Mouse (Mus musculus): ENCODE data around the gene Cep170b. TPM values are rescaled to one million over a fixed set of nuclear protein-coding genes. Genes with fewer than 3 reads are reported as not detected.

Gene Cep170b
- polyA plus RNA-seq, 1 experiment from 2014 or later: 8.0 TPM

DNA sequence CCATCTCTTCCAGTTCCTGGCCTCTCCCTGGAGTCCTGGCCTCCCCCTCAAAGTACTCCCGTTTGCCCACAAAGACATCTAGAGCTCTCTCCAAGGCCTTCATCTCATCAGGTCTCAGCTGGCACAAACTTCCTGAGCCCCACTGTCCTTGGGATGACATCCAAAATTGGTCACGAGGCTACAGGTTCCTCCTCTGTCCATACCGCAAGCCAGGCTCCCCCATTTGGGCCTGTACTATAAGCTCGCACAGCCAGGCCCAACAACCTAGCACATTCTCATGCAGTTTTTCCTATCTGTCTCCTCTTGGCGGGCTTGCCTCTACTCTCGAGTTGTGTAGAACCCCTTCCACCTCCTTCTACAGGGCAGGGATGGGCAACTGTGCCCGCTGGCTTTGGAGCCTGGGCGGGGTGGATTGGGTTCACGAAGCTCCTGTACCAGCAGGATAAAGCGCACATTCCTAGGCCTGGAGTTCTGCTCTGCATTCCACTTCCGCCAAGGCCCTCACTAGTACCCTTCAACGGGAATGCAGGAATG lies 702 bp downstream of the Cep170b start:
- 44% methylated on average over 12 of the region's 12 CpGs for WGBS
- H3K27me3 ChIP-seq (replicated peaks; ENCODE audit: control insufficient read depth, insufficient read depth, low read length): peaks cover 41% of the 10 kb centered on the region
- H3K9me3 ChIP-seq (ENCODE audit: control insufficient read depth, low read length): no peaks in the 10 kb centered on the region
- peaks cover 4% of the 10 kb centered on the region; the same call in 1 of the 2 replicates for H3K4me1 ChIP-seq (replicated peaks; ENCODE audit: control insufficient read depth, insufficient read depth, low read length)
- peak overlapping the region; percentile 80 for H3K27ac ChIP-seq (ENCODE audit: low read depth, low read length)
- no peak for ATAC-seq (replicated peaks; ENCODE audit: low FRiP score)
- peak overlapping the region; percentile 94 for H3K4me2 ChIP-seq
- no peak for DNase-seq (ENCODE audit: low spot score)
- no peaks in the 10 kb centered on the region; the same call in 1 of the 2 replicates for H3K36me3 ChIP-seq (ENCODE audit: control insufficient read depth, insufficient read depth, low read length)
- peak overlapping the region; percentile 75 for H3K4me3 ChIP-seq (ENCODE audit: low read depth, low read length)
- H3K9ac ChIP-seq (ENCODE audit: low read depth, low read length): peak overlapping the region; percentile 48

DNA sequence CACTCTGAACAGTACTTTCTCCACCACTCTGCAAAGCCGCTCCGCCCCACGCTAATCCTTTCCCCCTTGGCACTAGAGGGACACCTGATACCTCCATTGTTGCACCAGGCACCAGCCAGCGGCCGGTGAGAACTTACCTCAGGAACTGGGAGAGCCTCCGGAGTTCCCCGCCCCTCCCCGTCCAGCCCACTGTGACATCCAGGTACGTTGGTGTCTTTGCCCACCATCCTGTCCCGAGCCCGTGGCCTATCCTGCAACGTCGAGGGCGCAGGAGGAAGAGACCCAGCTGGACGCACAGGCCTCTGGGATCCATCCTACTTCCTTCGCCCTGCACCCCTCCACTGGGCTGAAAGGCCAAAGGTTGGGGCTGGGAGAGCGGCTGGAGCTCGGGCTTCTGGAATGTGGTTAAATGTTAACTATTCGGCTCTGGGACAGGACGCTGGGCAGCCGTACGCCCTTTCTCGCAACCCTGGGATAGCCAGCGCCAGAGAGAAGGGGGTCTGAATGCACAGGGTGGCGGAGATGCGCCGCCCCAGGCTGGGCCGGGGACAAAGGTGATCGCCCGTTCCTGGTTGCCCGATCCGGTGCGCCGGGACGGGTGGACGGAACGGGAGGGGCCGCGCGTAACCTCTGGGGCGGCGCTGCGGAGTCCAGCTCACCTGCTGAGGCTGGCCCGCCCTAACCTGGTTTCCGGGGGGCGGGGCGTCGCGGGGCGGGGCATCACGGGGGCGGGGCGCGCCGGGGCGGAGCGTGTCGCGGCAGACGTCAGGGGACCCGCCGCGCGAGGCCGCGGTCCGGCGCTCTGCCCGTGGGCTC lies 1.4 kb downstream of the Cep170b start:
- Histone ChIP-seq H3K9me3 (ENCODE audit: control insufficient read depth, low read length) (no peaks in the 10 kb centered on the region), H3K4me1 (replicated peaks; ENCODE audit: control insufficient read depth, insufficient read depth, low read length) (peaks cover 4% of the 10 kb centered on the region; the same call in 1 of the 2 replicates), H3K27me3 (replicated peaks; ENCODE audit: control insufficient read depth, insufficient read depth, low read length) (peaks cover 41% of the 10 kb centered on the region), H3K9ac (ENCODE audit: low read depth, low read length) (peak overlapping the region; percentile 53), H3K27ac (ENCODE audit: low read depth, low read length) (peak overlapping the region; percentile 80), H3K36me3 (ENCODE audit: control insufficient read depth, insufficient read depth, low read length) (no peaks in the 10 kb centered on the region), H3K4me3 (ENCODE audit: low read depth, low read length) (peak overlapping the region; percentile 75), H3K4me2 (peak overlapping the region; percentile 94)
- peak; percentile 51 for ATAC-seq (replicated peaks; ENCODE audit: low FRiP score)
- DNase-seq (ENCODE audit: low spot score): peak; percentile 65
- WGBS: 7% methylated on average over 62 of the region's 69 CpGs

DNA sequence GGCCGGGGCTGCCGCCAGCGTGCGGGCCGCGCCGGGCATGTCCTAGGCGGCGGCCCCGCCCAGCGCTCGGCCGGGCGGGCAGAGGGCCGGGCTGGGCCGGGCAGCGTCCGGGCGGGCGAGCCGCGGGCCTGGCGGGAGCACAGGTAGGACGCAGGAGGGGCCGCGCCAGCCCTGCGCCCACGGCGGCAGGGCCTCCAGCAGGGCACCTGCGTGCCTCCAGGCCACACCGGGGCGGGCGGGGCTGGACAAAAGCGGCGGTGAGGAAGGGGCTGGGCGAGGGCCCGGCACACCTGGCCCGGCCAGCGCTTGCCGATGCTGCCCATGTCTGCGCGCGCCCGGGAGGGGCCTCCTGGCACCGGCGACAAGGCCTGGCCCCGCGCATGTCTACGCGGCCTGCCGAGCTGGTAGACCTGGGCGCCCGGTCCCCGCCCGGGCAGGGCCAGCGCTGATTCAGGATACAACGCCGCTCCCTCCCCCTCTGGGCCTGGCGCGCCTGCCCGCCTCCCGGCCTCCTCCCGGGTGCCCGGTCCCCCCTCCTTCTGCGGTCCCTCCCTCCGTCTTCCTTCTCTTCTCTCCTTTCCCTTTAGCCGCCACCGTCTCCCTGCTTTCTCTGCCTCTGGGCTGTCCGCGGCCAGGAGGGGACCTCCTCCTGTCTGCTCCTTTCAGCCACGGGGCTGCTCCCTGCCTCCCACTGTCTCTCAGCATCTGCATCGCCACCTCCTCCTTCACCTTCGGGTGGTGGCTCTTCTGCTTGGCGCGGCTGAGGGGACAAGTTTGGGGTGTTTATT lies 2.2 kb downstream of the Cep170b start:
- Histone ChIP-seq H3K9me3 (ENCODE audit: control insufficient read depth, low read length) (no peaks in the 10 kb centered on the region), H3K4me3 (ENCODE audit: low read depth, low read length) (peak overlapping the region; percentile 75), H3K27me3 (replicated peaks; ENCODE audit: control insufficient read depth, insufficient read depth, low read length) (peaks cover 41% of the 10 kb centered on the region), H3K4me2 (peak overlapping the region; percentile 94), H3K27ac (ENCODE audit: low read depth, low read length) (peak overlapping the region; percentile 80), H3K36me3 (ENCODE audit: control insufficient read depth, insufficient read depth, low read length) (no peaks in the 10 kb centered on the region), H3K9ac (ENCODE audit: low read depth, low read length) (peak overlapping the region; percentile 53), H3K4me1 (replicated peaks; ENCODE audit: control insufficient read depth, insufficient read depth, low read length) (peaks cover 4% of the 10 kb centered on the region; the same call in 1 of the 2 replicates)
- peak; percentile 18 for ATAC-seq (replicated peaks; ENCODE audit: low FRiP score)
- peak; percentile 45 for DNase-seq (ENCODE audit: low spot score)
- WGBS: 2% methylated on average over 66 of the region's 75 CpGs

DNA sequence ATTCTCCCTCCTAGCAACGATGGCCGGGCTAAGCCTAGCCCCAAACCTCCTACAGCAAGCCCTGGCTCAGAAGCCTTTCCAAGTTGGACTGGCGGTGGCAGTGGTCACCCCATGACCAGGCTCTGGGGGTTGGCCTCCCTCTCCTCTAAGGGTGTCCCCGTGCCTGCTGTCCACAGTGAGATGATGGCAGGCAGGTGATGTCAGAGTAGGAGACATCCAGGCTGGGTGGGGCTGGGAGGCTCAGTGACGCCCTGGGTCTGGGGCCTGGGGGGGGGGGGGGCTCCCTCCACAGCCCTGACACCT lies 2.7 kb downstream of the Cep170b start:
- DNase-seq (ENCODE audit: low spot score): no peak
- Histone ChIP-seq H3K4me1 (replicated peaks; ENCODE audit: control insufficient read depth, insufficient read depth, low read length) (peaks cover 4% of the 10 kb centered on the region; the same call in 1 of the 2 replicates), H3K27ac (ENCODE audit: low read depth, low read length) (no peak overlapping the region), H3K4me3 (ENCODE audit: low read depth, low read length) (peak overlapping the region; percentile 75), H3K4me2 (peak overlapping the region; percentile 94), H3K36me3 (ENCODE audit: control insufficient read depth, insufficient read depth, low read length) (no peaks in the 10 kb centered on the region), H3K9ac (ENCODE audit: low read depth, low read length) (no peak overlapping the region), H3K9me3 (ENCODE audit: control insufficient read depth, low read length) (no peaks in the 10 kb centered on the region), H3K27me3 (replicated peaks; ENCODE audit: control insufficient read depth, insufficient read depth, low read length) (peaks cover 41% of the 10 kb centered on the region)
- no peak for ATAC-seq (replicated peaks; ENCODE audit: low FRiP score)
- WGBS: 16% methylated on average over 4 of the region's 5 CpGs

DNA sequence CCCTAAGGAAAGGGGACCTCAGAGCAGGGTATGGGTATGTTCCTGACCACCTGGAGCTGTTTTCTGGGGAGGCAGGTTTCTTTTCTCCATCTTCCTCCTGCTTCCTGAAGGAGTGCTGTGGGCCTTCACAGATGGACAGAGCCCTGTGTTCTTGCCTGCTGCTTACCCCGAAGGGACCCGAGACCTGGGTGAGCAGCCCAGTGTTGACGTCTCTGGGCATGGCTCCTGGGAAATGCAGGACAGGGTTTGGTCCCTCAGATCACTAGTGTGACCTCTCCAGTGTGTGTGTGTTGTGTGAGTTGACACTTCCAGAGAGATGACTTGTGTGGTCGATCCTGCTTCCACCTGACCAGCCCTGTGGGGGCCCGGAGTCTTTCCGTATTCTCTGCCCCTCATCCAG lies 3.2 kb downstream of the Cep170b start:
- Histone ChIP-seq H3K4me3 (ENCODE audit: low read depth, low read length) (peak overlapping the region; percentile 75), H3K9me3 (ENCODE audit: control insufficient read depth, low read length) (no peaks in the 10 kb centered on the region), H3K27me3 (replicated peaks; ENCODE audit: control insufficient read depth, insufficient read depth, low read length) (peaks cover 41% of the 10 kb centered on the region), H3K9ac (ENCODE audit: low read depth, low read length) (no peak overlapping the region), H3K4me1 (replicated peaks; ENCODE audit: control insufficient read depth, insufficient read depth, low read length) (peaks cover 4% of the 10 kb centered on the region; the same call in 1 of the 2 replicates), H3K36me3 (ENCODE audit: control insufficient read depth, insufficient read depth, low read length) (no peaks in the 10 kb centered on the region), H3K27ac (ENCODE audit: low read depth, low read length) (no peak overlapping the region), H3K4me2 (peak overlapping the region; percentile 94; the same call in 1 of the 2 replicates)
- WGBS: 82% methylated on average over 6 of the region's 6 CpGs
- ATAC-seq (replicated peaks; ENCODE audit: low FRiP score): no peak
- DNase-seq (ENCODE audit: low spot score): no peak

DNA sequence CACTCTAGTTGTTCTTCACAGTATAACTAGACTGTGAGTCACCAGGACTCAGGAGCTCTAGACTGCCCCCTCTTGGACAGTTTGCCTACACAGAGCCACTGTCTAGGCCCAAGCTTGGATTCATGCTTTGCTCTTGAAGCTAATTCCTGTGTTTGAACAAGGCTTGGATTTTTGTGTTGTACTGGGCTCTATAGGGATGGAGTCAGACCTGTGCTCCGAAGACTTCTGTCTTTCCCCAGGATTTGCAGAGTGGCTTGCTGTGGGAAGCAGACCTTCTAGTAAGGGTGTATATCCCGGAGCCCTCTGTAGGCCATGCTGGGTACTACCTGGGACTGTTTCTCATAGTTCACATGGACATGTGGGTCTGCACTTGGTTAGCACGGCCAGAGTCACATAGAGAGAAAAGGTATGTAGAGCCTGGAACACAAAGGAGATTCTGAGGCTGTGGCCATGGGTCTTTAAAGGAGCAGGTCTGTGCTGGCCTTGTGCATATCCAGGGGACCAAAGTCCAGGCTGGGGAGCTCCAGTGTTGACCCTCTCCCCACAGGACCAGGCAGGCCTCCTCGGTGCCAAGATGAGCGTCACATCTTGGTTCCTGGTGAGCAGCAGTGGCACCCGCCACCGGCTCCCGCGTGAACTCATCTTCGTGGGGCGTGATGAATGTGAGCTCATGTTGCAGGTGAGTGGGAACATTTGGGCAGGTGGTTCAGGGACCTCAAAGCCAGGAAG lies 4.0 kb downstream of the Cep170b start:
- 69% methylated on average over 11 of the region's 11 CpGs for whole genome bisulfite sequencing
- H3K27me3 ChIP-seq (replicated peaks; ENCODE audit: control insufficient read depth, insufficient read depth, low read length): peaks cover 41% of the 10 kb centered on the region
- no peak overlapping the region; the same call in 1 of the 2 replicates for H3K4me2 ChIP-seq
- H3K4me3 ChIP-seq (ENCODE audit: low read depth, low read length): no peak overlapping the region
- DNase-seq (ENCODE audit: low spot score) (peak; percentile 58), ATAC-seq (replicated peaks; ENCODE audit: low FRiP score) (0 out of 2 replicates have a peak, but pooled peaks have one; percentile 35)
- H3K27ac ChIP-seq (ENCODE audit: low read depth, low read length): no peak overlapping the region
- H3K9me3 ChIP-seq (ENCODE audit: control insufficient read depth, low read length): no peaks in the 10 kb centered on the region
- H3K36me3 ChIP-seq (ENCODE audit: control insufficient read depth, insufficient read depth, low read length): no peaks in the 10 kb centered on the region
- H3K9ac ChIP-seq (ENCODE audit: low read depth, low read length): no peak overlapping the region
- H3K4me1 ChIP-seq (replicated peaks; ENCODE audit: control insufficient read depth, insufficient read depth, low read length): peaks cover 4% of the 10 kb centered on the region; the same call in 1 of the 2 replicates

DNA sequence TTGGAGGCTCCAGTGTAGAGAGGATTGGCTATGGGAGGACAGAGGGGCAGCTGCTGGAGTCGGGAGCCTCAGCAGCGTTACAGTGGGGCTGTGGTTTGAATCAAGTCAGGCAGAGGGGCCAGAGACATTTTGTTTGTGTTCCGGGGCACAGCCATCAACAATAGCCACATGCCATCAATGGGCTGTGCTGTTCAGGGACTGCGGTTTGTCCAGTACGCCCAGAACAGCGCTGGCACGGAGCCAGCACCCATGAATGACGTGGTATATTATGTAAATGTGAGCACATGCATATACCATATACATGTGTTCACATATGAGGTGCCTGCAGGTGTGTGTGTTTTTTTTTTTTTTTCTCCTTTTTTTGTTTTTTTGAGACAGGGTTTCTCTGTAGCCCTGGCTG lies 7.5 kb downstream of the Cep170b start:
- ATAC-seq (replicated peaks; ENCODE audit: low FRiP score): no peak
- H3K4me1 ChIP-seq (replicated peaks; ENCODE audit: control insufficient read depth, insufficient read depth, low read length): no peaks in the 10 kb centered on the region

DNA sequence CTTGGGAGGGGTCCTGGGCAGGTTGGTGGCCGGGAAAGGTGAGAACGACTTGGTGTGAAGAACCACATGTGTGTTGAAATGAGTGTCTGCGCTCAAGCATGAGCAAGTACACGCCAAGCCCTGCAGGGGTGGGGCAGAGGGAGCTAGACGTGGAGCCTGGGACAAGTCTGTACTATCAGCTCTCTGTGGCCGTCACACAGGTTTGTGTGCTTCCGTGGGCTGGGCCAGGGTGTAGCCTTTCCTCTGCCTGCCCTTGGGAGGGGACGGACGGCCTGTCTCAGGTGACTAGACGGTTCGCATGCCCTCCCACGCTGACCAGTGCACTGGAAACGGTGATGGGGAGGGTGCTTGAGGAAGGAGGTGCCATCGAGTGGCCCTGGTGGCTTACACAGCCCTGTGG lies 10.6 kb downstream of the Cep170b start:
- WGBS: 71% methylated on average over 14 of the region's 14 CpGs
- Histone ChIP-seq H3K27me3 (replicated peaks; ENCODE audit: control insufficient read depth, insufficient read depth, low read length) (no peaks in the 10 kb centered on the region), H3K9ac (ENCODE audit: low read depth, low read length) (no peak overlapping the region), H3K4me2 (no peak overlapping the region), H3K4me1 (replicated peaks; ENCODE audit: control insufficient read depth, insufficient read depth, low read length) (no peaks in the 10 kb centered on the region), H3K36me3 (ENCODE audit: control insufficient read depth, insufficient read depth, low read length) (no peaks in the 10 kb centered on the region; the same call in 1 of the 2 replicates), H3K9me3 (ENCODE audit: control insufficient read depth, low read length) (no peaks in the 10 kb centered on the region), H3K27ac (ENCODE audit: low read depth, low read length) (no peak overlapping the region), H3K4me3 (ENCODE audit: low read depth, low read length) (no peak overlapping the region)
- ATAC-seq (replicated peaks; ENCODE audit: low FRiP score) (no peak), DNase-seq (ENCODE audit: low spot score) (no peak)

More for the DNA sequence above, 7.5 kb downstream of the Cep170b start:
- no peak overlapping the region for H3K27ac ChIP-seq (ENCODE audit: low read depth, low read length)
- H3K4me3 ChIP-seq (ENCODE audit: low read depth, low read length): no peak overlapping the region
- peaks cover 14% of the 10 kb centered on the region for H3K27me3 ChIP-seq (replicated peaks; ENCODE audit: control insufficient read depth, insufficient read depth, low read length)
- DNase-seq (ENCODE audit: low spot score): no peak
- H3K36me3 ChIP-seq (ENCODE audit: control insufficient read depth, insufficient read depth, low read length): no peaks in the 10 kb centered on the region
- H3K4me2 ChIP-seq: no peak overlapping the region
- H3K9ac ChIP-seq (ENCODE audit: low read depth, low read length): no peak overlapping the region
- H3K9me3 ChIP-seq (ENCODE audit: control insufficient read depth, low read length): no peaks in the 10 kb centered on the region
- 76% methylated on average over 8 of the region's 8 CpGs for WGBS
